Mouse (Mus musculus) MEL-GATA-1-ER (cell line): ENCODE measurements around the gene Ikzf2.

Source experiments
- DNase-seq: peaks from one replicate; pipeline ENCODE4 v3.0.0-alpha.2; 2012; ENCODE audit warnings: low read depth; ENCODE audit errors: extremely low read depth

The Ikzf2 gene

DNA sequence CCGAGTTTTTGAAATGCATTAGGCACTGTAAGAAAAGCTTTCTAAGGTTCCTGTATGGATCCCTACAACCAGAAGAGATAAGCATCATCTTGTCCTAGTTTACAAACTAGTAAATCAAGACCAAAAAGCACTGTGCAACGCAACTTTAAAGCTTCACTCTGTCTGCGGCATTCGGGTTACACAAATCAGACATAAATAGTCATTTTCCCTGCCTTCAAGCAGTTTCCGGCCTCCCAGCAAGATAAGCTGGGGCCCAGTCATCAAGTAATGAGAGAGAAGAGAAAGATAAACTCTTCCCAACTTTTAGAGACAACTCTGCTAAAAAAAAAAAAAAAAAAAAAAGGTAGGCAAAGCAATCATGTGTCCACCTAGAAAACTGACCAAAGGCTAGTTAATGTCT, 19.6 kb downstream of the Ikzf2 start:
- no peak for DNase-seq

DNA sequence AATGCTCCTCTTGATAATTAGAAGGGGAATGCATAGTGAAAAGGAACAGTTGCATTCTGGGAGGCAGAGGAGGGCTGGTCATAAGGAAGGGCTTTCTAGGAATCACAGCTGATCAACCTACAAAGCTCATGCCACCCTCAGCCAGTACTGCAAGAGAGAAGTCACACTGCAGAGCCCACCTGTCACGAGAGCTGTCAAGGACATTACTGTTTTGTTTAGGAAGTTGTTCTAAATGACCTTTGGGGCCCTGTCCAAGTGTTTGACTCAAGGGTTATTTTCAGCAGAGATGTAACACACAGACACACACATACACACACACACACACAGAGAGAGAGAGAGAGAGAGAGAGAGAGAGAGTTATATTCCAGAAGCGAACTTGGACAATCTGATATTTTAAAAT, 27.3 kb downstream of the Ikzf2 start:
- DNase-seq = no peak

DNA sequence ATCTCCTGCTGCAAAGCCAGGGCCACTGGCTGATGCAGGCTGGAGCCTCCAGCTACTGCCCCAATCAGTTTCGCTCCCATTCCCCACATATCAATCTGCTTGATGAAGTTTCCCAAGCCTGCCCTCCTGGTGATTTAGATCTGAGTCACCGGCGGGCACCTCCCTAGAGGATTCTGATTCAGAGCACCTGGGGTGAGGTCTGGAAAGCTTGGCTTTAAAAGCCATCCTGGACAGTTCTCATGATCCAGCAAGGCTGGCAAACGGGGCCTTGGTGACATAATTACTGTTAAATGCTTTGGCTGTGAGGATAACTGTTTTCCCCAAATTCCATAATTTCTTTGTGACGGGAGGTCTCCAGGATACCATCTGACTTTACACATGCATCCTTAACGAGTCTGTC, 29.0 kb downstream of the Ikzf2 start:
- no peak for DNase-seq

DNA sequence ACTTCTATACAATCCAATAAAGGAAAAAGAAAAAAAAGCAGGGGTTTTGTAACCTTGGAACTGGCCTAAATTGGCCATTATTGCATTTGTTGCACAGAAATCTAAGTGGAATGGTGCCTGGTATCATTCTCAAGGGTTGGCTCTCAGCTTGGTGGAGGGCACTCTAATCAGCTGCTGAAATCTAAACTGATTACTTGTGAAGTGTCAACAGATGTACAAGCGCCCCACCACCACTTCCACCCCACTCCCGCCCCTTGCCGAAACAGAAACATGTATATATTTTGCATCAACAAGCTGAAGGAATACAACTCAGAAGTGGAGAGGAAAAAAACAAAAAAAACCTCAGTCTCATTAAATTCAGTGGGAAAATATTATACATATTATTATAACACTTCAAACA, 29.6 kb downstream of the Ikzf2 start:
- DNase-seq = no peak

DNA sequence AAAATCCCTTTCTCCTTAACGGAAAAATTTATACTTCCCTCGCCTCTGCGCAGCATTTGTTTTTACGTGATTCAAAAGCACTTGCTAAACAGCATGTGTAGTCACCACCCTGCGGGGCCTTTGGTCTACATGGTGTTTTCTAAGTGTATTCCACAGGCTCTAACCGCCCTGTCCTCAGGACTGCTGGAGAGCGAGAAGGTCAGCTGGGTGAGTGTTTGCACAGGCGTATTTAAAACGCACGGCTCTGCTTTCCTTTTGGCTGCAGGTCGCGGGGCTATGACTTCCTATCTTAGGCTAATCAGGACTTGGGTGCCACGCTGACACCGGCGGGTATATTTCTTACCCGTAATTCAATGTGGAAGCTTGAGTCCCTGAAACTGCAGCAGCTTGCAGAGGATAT, 30.1 kb downstream of the Ikzf2 start:
- no peak for DNase-seq

DNA sequence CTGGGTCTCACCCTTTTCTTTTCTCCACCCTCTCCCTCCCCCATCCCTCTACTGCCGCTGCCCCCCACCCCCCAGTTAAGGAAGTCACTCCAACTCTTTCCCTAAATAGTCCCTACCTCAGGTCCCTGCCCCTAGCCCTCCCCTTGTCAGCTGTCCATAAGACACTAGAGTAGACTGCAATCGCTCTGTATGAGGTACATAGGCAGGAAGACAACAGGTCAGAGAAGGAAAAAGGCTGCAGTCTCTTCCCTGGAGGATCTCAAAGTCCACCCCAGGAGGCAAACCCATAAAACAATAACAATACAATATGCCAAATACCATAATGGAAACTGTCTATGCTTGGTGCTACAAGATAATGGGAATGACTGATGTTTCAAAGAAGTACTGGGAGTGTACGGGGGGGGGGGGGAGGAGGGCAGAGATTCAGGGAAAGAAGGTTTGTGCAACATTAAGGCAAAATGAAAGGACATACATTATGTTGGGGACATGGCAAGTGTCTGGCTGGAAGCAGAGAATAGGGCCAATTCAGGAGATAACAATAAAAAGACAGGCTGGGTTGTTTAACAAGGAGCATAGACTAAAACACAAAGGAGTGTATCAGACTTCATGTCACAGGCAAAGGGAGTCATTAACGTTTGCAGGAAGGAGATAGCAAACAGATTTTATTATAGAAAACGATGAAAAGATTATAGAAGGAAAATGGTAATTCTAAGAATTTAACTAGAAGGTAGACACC, 30.8 kb downstream of the Ikzf2 start:
- DNase-seq = no peak

DNA sequence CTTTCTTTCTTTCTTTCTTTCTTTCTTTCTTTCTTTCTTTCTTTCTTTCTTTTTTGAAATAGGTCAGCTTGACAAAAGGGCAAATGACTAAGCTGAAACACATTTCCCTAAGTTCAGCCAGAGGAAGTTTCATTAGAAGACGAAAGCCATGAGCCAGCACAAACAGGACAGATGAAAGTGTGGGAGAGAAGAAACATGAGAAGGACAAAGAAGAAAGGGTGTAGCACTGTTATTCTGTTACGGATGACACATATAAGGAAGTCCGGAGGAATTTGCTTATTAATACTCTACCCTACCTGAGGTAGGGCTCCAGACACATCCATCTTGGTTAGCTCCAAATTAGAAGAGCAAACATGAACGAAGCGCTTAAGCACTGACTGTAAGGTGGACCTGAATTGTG, 31.7 kb downstream of the Ikzf2 start:
- DNase-seq = no peak

DNA sequence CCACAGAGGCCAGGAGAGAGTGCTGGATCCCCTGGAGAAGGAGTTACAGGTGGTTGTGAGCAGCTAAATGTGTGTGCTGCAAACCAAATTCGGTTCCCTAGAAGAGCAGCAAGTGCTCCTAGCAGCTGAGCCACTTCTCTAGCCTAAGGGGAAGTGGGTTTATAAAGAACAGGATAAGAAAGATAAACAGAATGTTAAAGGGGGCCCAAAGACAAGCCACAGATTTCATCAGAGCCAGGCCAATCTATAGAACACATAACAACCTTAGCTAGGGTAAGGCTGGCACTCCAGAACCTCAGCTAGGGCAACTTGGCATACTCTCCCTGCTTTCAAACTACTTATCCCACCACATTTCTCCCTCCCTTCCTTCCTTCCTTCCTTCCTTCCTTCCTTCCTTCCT, 32.1 kb downstream of the Ikzf2 start:
- DNase-seq = peak; percentile 30

DNA sequence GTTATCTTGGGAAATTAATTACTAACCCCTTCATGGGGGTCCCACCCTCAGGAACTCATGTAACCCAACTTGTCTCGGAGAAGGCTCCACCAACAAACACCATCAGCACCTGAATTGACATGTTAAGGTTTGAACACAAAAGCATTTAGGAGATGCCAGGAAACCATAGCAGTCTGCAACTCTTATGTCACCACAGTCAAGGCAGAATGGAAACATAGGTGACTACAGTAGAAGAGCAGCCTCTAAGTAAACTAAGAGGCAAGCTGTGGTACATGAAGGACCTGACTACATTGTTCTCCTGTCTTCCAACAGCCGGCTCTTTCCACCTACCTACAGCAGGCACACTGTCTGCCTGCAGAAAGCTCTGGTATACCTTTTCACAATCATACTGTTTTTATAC, 33.6 kb downstream of the Ikzf2 start:
- no peak for DNase-seq

DNA sequence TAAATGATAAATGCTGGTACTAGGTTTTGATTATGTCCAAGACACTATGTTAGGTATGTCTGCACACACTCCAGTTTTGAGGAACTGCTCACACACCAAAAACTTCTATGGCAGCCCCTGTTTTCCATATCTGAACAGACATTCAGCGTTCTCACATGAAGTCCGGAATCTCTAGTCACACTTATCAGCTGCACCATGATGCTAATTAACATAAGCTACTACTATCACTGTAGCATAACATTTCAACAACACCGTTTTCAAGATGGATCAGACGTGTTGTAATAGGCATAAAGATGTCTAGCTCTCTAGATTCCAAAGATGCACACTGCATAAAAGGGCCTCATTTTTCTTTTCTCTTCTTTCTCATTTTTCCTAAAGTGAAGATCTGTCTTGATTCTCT, 43.9 kb downstream of the Ikzf2 start:
- DNase-seq = no peak

DNA sequence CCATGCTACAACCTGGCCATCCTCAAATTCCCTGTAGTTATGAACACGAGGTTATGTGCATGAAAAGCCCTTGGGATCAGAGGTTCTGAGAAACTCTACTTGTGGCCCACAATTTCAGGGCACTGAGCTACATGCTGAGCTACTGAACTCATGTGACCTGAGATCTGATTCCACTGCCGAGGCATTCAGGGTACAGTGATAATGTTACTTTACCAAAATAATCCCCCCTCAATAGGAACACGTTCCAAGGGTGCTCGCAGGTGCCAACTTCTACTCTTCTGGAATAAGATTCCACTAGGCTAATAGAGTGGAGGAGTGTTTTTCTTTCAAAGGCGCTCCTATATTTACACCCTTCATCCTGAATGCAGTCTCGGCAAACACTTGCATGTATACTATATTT, 45.1 kb downstream of the Ikzf2 start:
- no peak for DNase-seq

DNA sequence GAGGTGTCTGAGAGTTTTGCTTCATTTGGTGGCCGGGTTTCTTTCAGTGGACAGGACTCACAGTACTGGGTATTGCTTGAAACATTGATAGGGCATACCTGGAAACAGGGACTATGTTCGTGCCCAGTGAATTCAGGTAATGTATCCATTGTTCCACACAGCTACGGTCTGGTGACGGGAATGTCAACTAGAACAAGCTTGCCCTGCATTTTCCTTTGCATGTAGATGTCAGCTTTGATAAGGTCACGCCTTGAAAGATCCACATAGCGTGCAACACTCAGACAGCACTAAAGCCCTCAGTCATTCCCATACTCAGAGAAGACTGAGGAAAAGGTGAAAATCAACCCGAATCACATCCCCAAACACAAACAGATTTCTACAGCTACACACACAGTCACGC, 48.7 kb downstream of the Ikzf2 start:
- no peak for DNase-seq

DNA sequence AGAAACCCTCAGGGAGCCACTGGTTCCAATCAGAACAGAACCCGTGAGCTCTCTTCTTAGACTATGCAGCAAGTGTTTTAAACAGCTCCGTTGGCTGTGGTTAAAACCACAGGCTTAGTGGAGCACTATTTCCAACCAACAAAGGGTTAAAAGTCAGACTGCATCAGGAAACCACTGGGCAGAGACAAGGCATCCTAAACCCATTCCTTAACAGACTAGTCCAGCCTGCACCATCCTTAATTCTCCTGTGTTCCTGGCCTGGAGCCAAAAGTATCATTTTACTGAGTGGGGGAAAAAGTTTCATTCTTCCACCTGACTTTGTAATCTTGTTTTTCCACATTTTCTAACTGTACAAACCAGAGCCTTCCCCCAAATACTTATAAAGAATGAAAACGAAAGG, 49.1 kb downstream of the Ikzf2 start:
- DNase-seq = no peak

DNA sequence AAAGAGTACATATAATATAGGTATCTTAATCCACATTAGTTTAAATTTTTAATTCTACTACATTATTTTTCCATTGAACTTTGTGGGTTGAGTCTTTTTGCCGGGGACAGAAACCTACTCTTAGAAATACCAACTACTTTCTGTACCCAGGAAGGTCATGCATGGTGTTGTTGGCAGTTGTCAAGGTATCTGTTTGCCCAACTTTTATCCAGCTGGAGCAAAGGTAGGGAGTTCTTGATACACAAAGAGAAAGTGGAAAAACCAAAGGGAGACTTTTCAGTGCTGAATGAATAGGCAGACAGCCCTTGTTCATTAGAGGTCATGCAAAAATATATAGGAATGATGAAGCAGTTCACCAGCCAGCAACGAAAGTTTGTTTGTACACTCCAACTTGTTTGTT, 52.8 kb downstream of the Ikzf2 start:
- no peak for DNase-seq

DNA sequence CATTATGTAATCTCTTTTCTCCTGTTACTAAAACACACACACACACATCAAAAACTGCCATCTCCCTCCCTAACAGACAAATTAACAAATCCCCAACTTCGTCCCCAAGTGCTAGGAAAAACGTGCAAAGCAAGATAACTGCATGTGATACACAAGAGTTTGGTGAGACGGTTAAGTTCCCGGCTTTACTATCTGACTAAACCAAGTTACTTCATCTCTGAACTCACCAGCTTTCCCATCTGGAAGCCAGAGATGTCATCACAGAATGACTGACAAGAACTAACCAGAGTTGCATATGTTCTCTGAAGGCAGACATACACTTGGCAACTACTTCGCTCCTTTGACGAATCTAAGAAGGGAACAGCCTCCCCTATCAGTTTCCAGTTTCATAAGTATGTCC, 56.5 kb downstream of the Ikzf2 start:
- DNase-seq = no peak

DNA sequence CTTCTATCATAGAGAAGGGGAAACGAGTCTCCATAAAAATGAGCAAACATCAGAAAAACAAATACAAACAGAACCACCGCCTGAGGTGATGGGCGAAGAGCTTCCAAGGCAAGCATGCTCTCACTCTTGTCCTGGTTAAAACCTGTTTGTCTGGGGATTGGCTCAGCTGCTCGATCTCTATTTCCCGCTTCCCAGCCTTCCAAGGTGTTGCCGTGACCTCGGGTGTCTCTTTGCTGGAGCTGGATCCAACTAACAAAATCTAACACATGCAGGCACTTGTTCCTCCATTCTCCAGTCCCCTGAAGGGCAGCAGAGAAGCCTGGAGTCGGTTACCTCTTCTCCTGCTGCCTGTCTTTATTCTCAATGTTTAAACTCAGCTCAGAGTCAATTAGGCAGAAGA, 57.5 kb downstream of the Ikzf2 start:
- DNase-seq = no peak

DNA sequence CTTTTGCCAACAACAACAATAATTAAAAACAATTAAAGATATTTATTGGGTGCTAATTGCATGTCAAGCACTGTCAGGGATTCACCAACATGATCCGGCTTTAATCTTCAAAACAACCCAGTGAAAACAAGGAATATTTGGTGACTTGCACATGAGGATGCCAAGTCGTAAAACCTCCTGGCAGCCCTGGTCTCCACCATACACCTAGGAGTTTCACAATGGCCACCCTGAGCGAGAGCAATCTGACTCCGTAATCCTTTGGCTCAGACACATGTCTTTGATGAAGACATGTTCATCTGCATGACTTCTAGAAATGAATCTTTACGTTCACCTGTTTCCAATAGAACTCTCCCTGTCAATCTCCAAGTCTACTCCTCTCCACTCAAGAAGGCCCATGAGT, 75.0 kb downstream of the Ikzf2 start:
- no peak for DNase-seq

DNA sequence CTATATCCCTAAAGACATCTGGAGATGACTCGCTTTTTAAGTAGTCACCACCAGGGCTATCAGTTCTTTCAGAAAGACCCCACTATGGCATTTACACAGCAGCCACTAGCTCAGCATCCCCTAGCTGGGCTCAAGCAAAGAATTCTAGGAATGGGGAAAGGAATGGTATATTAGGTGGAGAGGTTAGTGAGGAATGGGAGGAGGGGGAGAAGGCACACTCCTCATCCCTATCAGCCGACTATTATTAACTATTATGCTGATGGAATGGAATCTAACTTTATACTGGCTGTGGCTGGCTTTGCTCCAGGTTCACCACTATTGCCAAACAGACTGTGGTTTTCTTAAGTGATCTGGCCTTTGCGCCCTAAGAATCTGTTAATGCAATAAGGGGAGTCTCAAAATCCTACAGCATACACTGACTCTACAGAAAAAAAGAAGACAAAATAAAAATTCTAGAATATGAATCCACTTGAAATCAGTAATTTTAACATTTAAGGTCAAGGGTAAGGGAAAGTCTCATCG, 75.8 kb downstream of the Ikzf2 start:
- DNase-seq = no peak

DNA sequence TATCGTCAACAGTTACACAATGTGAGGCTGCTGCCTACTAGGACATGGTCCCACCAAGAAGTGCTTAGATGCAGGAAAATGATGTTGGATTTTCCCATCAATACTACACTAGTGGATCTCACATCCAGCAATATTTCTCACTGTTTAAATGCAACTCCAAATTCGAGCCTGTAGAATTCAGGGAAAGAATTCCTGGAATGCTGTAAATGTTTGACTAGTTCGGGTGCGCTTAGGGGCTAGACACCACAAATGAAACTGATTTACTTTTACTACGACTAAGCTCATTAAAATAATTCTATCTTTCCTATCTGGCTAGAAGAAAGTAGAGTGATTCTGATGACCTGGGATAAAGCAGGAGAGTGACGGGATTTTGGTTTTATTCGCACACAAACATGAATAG, 76.3 kb downstream of the Ikzf2 start:
- no peak for DNase-seq

DNA sequence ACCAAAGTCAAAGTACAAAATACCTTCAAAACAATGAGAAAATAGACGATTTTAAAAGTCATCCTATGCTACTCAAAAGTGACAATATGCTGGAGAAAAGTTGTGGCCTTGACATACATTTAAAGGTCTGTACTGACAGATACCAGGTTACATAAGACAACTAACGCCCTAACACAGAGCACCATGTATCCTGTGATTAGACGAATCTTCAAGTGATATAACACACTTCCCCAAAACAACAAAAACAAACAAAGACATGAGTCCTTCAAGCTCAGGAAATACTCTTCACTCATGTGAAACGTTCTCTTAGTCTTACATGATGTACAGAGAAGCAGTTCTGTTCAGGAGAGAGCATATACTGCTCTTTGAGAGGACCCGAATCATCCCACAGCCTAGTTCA, 78.2 kb downstream of the Ikzf2 start:
- DNase-seq = peak; percentile 54

DNA sequence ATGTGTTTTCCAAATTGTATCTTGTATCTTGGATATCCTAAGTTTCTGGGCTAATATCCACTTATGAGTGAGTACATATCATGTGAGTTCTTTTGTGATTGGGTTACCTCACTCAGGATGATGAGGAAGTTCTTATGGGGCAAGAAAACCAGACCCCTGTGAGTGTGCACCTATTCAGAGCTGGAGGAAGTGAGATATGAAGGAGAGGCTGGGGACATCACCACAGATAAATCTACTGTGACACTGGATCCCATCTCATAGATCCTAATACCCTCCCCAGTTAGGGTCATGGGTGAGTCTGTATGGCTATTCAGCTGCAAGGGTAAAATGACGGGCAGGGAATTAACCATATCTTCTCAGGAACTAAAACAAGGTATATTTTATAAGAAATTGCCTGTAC, 80.2 kb downstream of the Ikzf2 start:
- peak; percentile 71 for DNase-seq

DNA sequence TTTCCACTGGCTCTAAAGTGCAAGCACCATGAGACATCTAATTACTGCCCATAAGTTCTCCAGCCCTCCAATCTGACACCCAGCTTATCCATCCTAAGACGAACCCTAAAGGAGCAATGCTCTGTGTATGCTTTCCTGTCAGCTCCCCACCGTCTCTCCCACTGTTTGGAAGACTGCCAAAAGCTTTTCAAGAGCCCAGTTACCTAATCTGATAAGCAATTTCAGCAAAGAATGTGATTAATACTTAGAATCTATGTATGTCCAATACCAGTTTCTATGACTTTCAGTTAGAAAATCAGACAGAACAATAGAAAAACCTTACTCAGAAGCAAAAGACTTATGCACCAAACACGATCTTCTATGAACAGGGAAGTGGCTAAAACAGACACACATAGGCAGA, 82.8 kb downstream of the Ikzf2 start:
- peak; percentile 47 for DNase-seq

DNA sequence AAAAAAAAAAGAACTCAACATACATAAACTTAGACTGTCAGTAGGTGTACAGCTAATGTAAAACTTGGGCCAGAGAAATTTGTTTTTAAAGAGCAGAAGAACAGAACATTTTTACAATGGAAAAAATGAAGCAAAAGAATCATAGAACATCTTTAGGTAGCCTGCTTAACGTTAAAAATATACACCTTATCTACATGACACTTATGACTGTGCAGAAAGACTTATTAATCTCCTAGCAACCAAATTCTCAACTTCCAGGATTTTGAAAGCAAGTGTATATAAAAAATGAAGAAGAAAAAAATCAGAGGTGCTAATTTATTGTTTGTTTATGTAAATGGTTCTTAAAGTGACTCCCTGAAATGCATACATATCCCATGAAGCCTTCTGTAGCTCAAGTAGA, 86.1 kb downstream of the Ikzf2 start:
- DNase-seq = no peak
